Mouse (Mus musculus): ENCODE results near the gene Coro1a. TPM values are rescaled to one million over a fixed set of nuclear protein-coding genes. Genes with fewer than 3 reads are reported as not detected.
A peak's percentile ranks its signal among the peaks of the same experiment; 100 is the strongest.

Gene Coro1a
- polyA plus RNA-seq (2014; fragmentation: Nextera tagmentation; extraction: Ambion mirVana) = 35.1 and 35.9 TPM in 2 replicates

- Histone ChIP-seq H3K9me3 (ENCODE audit: control insufficient read depth, low read length) (no peaks in the 10 kb centered on the region), H3K4me2 (ENCODE audit: low read length) (no peak within 1 kb of the TSS), H3K4me1 (replicated peaks; ENCODE audit: control insufficient read depth, insufficient read depth, low read length) (0 out of 2 replicates have a peak, but pooled peaks cover 3% of the 10 kb centered on the region), H3K27me3 (replicated peaks; ENCODE audit: control insufficient read depth, insufficient read depth, low read length) (peaks cover 30% of the 10 kb centered on the region), H3K4me3 (ENCODE audit: low read depth, low read length) (no peak within 1 kb of the TSS), H3K9ac (ENCODE audit: low read length) (no peak within 1 kb of the TSS), H3K27ac (ENCODE audit: low read depth) (no peak within 1 kb of the TSS), H3K36me3 (ENCODE audit: control insufficient read depth, insufficient read depth, low read length) (no peaks in the 10 kb centered on the region)
- DNase-seq (ENCODE audit: low spot score) = no peak
- no peak for ATAC-seq (replicated peaks; ENCODE audit: low FRiP score, low TSS enrichment, low read depth)
- WGBS = 81% methylated on average over 19 of the region's 19 CpGs
Observed at GRCm38 (mm10) chr7:126707442-126708174, at the start of gene Coro1a. Gene Coro1a, minus strand, starts transcription at chr7:126707787.

GRCm38 (mm10) chr7:126754866-126755265 lies 47.3 kb upstream of the Coro1a start:
- Histone ChIP-seq H3K9me3 (ENCODE audit: control insufficient read depth, low read length) (no peaks in the 10 kb centered on the region), H3K27me3 (replicated peaks; ENCODE audit: control insufficient read depth, insufficient read depth, low read length) (no peaks in the 10 kb centered on the region), H3K27ac (ENCODE audit: low read depth) (peak overlapping the region; percentile 60), H3K4me1 (replicated peaks; ENCODE audit: control insufficient read depth, insufficient read depth, low read length) (0 out of 2 replicates have a peak, but pooled peaks cover 7% of the 10 kb centered on the region), H3K36me3 (ENCODE audit: control insufficient read depth, insufficient read depth, low read length) (no peaks in the 10 kb centered on the region), H3K9ac (ENCODE audit: low read length) (no peak overlapping the region), H3K4me3 (ENCODE audit: low read depth, low read length) (no peak overlapping the region), H3K4me2 (ENCODE audit: low read length) (peak overlapping the region; percentile 30; the same call in 1 of the 2 replicates)
- DNase-seq (ENCODE audit: low spot score) = peak; percentile 90
- ATAC-seq (replicated peaks; ENCODE audit: low FRiP score, low TSS enrichment, low read depth) = peak; percentile 53
- WGBS = under 1% methylated on average over 9 of the region's 9 CpGs

- Histone ChIP-seq H3K4me2 (ENCODE audit: low read length) (no peak overlapping the region), H3K4me1 (replicated peaks; ENCODE audit: control insufficient read depth, insufficient read depth, low read length) (0 out of 2 replicates have a peak, but pooled peaks cover 2% of the 10 kb centered on the region), H3K9ac (ENCODE audit: low read length) (no peak overlapping the region), H3K27me3 (replicated peaks; ENCODE audit: control insufficient read depth, insufficient read depth, low read length) (no peaks in the 10 kb centered on the region), H3K9me3 (ENCODE audit: control insufficient read depth, low read length) (no peaks in the 10 kb centered on the region), H3K27ac (ENCODE audit: low read depth) (no peak overlapping the region), H3K4me3 (ENCODE audit: low read depth, low read length) (no peak overlapping the region), H3K36me3 (ENCODE audit: control insufficient read depth, insufficient read depth, low read length) (no peaks in the 10 kb centered on the region)
- WGBS = 94% methylated on average over 17 of the region's 17 CpGs
- DNase-seq (ENCODE audit: low spot score) = no peak
- ATAC-seq (replicated peaks; ENCODE audit: low FRiP score, low TSS enrichment, low read depth) = no peak
Observed at GRCm38 (mm10) chr7:126749582-126750343, 42.2 kb upstream of the Coro1a start.

GRCm38 (mm10) chr7:126748824-126749223 lies 41.2 kb upstream of the Coro1a start:
- H3K4me1 ChIP-seq (replicated peaks; ENCODE audit: control insufficient read depth, insufficient read depth, low read length) = no peaks in the 10 kb centered on the region
- ATAC-seq (replicated peaks; ENCODE audit: low FRiP score, low TSS enrichment, low read depth) (no peak), DNase-seq (ENCODE audit: low spot score) (no peak)
- H3K4me3 ChIP-seq (ENCODE audit: low read depth, low read length) = no peak overlapping the region
- H3K9me3 ChIP-seq (ENCODE audit: control insufficient read depth, low read length) = no peaks in the 10 kb centered on the region
- WGBS = 67% methylated on average over 7 of the region's 7 CpGs
- H3K36me3 ChIP-seq (ENCODE audit: control insufficient read depth, insufficient read depth, low read length) = no peaks in the 10 kb centered on the region
- H3K9ac ChIP-seq (ENCODE audit: low read length) = no peak overlapping the region
- no peaks in the 10 kb centered on the region for H3K27me3 ChIP-seq (replicated peaks; ENCODE audit: control insufficient read depth, insufficient read depth, low read length)
- peak overlapping the region; percentile 33; the same call in 1 of the 2 replicates for H3K27ac ChIP-seq (ENCODE audit: low read depth)
- H3K4me2 ChIP-seq (ENCODE audit: low read length) = no peak overlapping the region

DNA sequence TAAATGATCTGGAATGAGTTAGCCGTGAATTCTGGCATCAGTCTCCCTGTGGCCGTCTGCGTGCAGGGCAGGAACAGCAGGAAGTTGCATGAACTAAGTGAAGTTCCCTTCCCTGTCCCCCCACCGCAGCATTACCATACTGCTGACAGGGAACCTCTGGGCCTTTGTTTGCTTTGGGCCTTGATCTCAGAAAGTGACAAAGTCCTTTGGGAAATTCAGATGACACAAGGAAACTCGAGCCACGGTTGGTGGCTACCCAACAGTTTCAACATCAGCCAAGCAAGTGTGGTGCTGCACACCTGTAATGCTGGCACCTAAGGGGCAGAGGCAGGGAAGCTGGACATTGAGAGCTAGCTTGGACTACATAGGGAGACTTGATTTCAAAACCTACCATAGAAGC lies 39.2 kb upstream of the Coro1a start:
- Histone ChIP-seq H3K36me3 (ENCODE audit: control insufficient read depth, insufficient read depth, low read length) (no peaks in the 10 kb centered on the region), H3K9me3 (ENCODE audit: control insufficient read depth, low read length) (no peaks in the 10 kb centered on the region), H3K4me3 (ENCODE audit: low read depth, low read length) (no peak overlapping the region), H3K27me3 (replicated peaks; ENCODE audit: control insufficient read depth, insufficient read depth, low read length) (no peaks in the 10 kb centered on the region), H3K4me2 (ENCODE audit: low read length) (no peak overlapping the region), H3K9ac (ENCODE audit: low read length) (no peak overlapping the region), H3K27ac (ENCODE audit: low read depth) (peak overlapping the region; percentile 10; the same call in 1 of the 2 replicates), H3K4me1 (replicated peaks; ENCODE audit: control insufficient read depth, insufficient read depth, low read length) (no peaks in the 10 kb centered on the region)
- 33% methylated on average over 6 of the region's 6 CpGs for WGBS
- ATAC-seq (replicated peaks; ENCODE audit: low FRiP score, low TSS enrichment, low read depth) (peak; percentile 63; the same call in 1 of the 2 replicates), DNase-seq (ENCODE audit: low spot score) (peak; percentile 58)

DNA sequence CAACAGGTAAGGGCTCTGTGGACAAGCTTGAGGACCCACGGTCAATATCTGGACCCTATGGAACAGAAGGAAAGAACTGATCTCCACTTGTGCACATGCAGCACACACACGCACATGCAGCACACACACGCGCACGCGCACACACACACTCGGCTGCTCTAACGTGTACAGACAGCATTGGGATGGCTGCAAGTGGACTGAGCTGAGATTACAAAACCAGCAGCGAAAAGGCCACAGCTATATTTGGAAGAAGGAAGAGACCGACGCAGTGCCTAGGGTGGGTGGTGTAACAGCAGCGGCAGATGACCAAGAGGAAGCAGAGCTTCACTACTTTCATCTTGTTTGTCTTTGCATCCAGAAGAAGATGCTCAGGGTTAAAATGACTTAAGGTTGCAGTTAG lies 38.5 kb upstream of the Coro1a start:
- Histone ChIP-seq H3K4me3 (ENCODE audit: low read depth, low read length) (no peak overlapping the region), H3K27ac (ENCODE audit: low read depth) (no peak overlapping the region), H3K9me3 (ENCODE audit: control insufficient read depth, low read length) (no peaks in the 10 kb centered on the region), H3K4me1 (replicated peaks; ENCODE audit: control insufficient read depth, insufficient read depth, low read length) (no peaks in the 10 kb centered on the region), H3K9ac (ENCODE audit: low read length) (no peak overlapping the region), H3K36me3 (ENCODE audit: control insufficient read depth, insufficient read depth, low read length) (no peaks in the 10 kb centered on the region), H3K4me2 (ENCODE audit: low read length) (no peak overlapping the region), H3K27me3 (replicated peaks; ENCODE audit: control insufficient read depth, insufficient read depth, low read length) (no peaks in the 10 kb centered on the region)
- WGBS = 90% methylated on average over 12 of the region's 12 CpGs
- no peak for ATAC-seq (replicated peaks; ENCODE audit: low FRiP score, low TSS enrichment, low read depth)
- DNase-seq (ENCODE audit: low spot score) = peak; percentile 47

GRCm38 (mm10) chr7:126741964-126742482 lies 34.4 kb upstream of the Coro1a start:
- no peak for ATAC-seq (replicated peaks; ENCODE audit: low FRiP score, low TSS enrichment, low read depth)
- Histone ChIP-seq H3K4me2 (ENCODE audit: low read length) (no peak overlapping the region), H3K27ac (ENCODE audit: low read depth) (no peak overlapping the region), H3K4me3 (ENCODE audit: low read depth, low read length) (no peak overlapping the region), H3K36me3 (ENCODE audit: control insufficient read depth, insufficient read depth, low read length) (no peaks in the 10 kb centered on the region), H3K27me3 (replicated peaks; ENCODE audit: control insufficient read depth, insufficient read depth, low read length) (no peaks in the 10 kb centered on the region), H3K9ac (ENCODE audit: low read length) (no peak overlapping the region), H3K9me3 (ENCODE audit: control insufficient read depth, low read length) (no peaks in the 10 kb centered on the region), H3K4me1 (replicated peaks; ENCODE audit: control insufficient read depth, insufficient read depth, low read length) (no peaks in the 10 kb centered on the region)
- WGBS = 89% methylated on average over 13 of the region's 13 CpGs
- DNase-seq (ENCODE audit: low spot score) = no peak

DNA sequence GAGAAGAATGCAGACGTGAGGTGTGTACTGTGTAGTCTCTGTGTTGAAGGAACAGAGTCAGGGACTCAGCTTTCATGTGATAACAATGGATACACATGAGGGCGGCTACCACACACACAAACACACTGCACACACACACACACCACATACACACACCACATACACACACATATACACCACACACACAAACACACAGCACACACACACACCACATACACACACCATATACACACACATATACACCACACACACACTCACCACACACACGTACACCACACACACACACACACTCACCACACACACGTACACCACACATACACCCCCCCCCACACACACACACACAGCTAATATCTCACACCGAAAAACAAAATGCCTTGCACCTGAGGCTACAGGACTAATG lies 33.9 kb upstream of the Coro1a start:
- no peak overlapping the region for H3K27ac ChIP-seq (ENCODE audit: low read depth)
- no peak; the same call in 1 of the 2 replicates for ATAC-seq (replicated peaks; ENCODE audit: low FRiP score, low TSS enrichment, low read depth)
- H3K4me1 ChIP-seq (replicated peaks; ENCODE audit: control insufficient read depth, insufficient read depth, low read length) = no peaks in the 10 kb centered on the region
- no peak overlapping the region for H3K9ac ChIP-seq (ENCODE audit: low read length)
- H3K4me2 ChIP-seq (ENCODE audit: low read length) = no peak overlapping the region
- WGBS = 88% methylated on average over 5 of the region's 5 CpGs
- H3K9me3 ChIP-seq (ENCODE audit: control insufficient read depth, low read length) = no peaks in the 10 kb centered on the region
- no peaks in the 10 kb centered on the region for H3K36me3 ChIP-seq (ENCODE audit: control insufficient read depth, insufficient read depth, low read length)
- H3K27me3 ChIP-seq (replicated peaks; ENCODE audit: control insufficient read depth, insufficient read depth, low read length) = no peaks in the 10 kb centered on the region
- no peak for DNase-seq (ENCODE audit: low spot score)
- no peak overlapping the region for H3K4me3 ChIP-seq (ENCODE audit: low read depth, low read length)
